Mouse (Mus musculus) erythroblast, adult 5-6 weeks (primary cell): ENCODE results near the gene Rad50. TPM values are rescaled to one million over a fixed set of nuclear protein-coding genes. Genes with fewer than 3 reads are reported as not detected.

ENCODE experiments used
- ATAC-seq: replicated peaks from 2 replicates; pipeline ENCODE4 v1.8.0; 2016; ENCODE audit warnings: moderate number of reproducible peaks, mild to moderate bottlenecking, moderate TSS enrichment, inconsistent platforms; ENCODE audit not compliant: poor library complexity, low FRiP score, severe bottlenecking
- total RNA-seq, 2 experiments: library from RNA; stranded (forward) in 1 of 2; stranded (reverse) in 1 of 2; fragments of 150-400 nt in 1 of 2; fragments of 200-764, 138-1000 nt in 1 of 2; gene quantifications; 2 replicates each; pipeline versions ENCODE4 v1.2.3 to v1.2.4; 2015 to 2017; ENCODE audit warnings: low replicate concordance in 2 of 2

Gene Rad50
- total RNA-seq, 2 experiments from 2014 or later = 12.3 to 14.2 TPM

DNA sequence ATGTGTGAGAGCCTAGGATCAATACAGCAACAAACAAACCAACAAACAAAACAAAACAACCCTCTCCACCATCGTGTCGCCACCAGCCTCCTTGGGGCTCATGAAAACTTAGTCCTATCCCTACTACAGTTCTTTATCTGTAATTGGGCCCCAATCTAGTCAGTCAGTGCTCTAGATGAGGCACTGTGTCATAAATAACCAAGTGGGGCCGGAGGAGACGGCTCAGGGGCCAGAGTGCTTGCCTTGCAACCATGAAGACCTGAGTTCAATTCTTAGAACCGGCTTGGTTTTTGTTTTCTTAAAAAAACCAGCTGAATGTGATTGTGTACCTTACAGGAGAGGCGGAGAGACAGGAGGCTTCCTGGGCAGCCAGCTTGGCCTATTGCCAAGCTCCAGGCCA, 91.9 kb downstream of the Rad50 start:
- ATAC-seq = no peak

DNA sequence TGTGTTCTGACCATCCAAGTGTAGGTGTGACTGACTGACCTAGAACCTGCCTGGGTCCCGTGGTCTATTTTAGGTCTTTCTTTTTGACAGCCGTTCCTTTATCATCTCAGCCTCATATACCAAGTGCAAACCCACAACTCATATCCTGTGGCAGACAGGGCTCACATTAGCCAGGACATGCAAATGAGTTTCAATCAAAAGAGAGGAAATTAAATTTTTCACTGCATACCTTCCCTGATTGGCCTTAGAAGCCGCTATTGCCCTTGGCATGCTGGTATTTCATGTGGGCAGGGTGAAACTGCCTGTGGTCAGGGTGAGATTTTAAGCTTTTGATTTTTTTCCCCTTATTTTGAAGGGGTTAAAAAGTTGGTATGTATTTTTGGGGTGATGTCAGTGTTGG, 97.4 kb downstream of the Rad50 start:
- ATAC-seq = no peak

- no peak for ATAC-seq
Observed at GRCm38 (mm10) chr11:53609231-53609630, 97.9 kb downstream of the Rad50 start.

DNA sequence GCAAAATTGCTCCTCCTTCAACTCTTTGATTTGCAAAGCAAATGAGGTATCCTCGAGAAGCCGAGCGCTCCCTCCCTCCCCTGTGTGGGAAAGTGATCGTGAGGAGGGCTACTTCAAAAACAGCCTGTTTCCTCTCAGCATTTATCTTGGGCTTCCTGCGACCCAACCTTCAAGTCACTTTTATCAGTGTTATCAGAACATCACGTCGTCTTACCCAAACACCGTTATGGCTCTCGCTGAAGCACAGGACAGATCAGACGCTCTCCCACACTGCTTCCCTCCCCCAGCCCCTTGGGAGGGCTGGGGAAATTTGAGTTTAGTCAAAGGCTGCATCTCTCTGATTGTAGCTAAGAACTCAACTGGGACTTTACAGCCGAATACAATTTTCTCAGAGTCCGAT, 101.5 kb downstream of the Rad50 start:
- no peak for ATAC-seq

DNA sequence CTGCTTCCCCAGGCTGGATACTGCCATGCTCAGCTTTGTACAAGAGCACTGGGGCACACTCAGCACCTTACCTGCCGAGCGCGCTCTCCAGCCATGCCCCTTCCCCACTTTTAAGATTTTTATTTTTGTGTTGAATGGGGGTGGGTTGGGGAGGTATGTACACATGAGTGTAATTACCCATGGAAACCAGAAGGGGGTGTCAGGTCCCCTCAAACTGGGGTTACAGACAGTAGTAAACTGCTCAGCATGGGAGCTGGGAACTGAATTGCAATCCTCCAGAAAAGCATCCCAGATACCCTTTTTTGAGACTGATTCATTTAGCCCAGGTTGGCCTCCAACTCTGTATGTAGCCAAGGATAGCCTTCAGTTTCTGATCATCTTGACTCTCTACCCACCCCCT, 102.1 kb downstream of the Rad50 start:
- no peak for ATAC-seq

Other genes starting within 250 kb of the Rad50 start
- not detected in 2 replicates for gene Gm9837, start 236.8 kb downstream of the Rad50 start, total RNA-seq (2015; ENCODE audit: low replicate concordance)
- gene Gm9837, start 236.8 kb downstream of the Rad50 start, total RNA-seq (2017; ENCODE audit: low replicate concordance) = not detected in 2 replicates
- gene Gm9945, start 227.2 kb downstream of the Rad50 start, total RNA-seq (2015; ENCODE audit: low replicate concordance) = 2.3 and 2.5 TPM in 2 replicates
- 5.2 and 6.7 TPM in 2 replicates for gene Gm9945, start 227.2 kb downstream of the Rad50 start, total RNA-seq (2017; ENCODE audit: low replicate concordance)
- gene Sowaha, start 227.0 kb downstream of the Rad50 start, total RNA-seq (2015; ENCODE audit: low replicate concordance) = 178 and 210 TPM in 2 replicates
- 298 and 357 TPM in 2 replicates for gene Sowaha, start 227.0 kb downstream of the Rad50 start, total RNA-seq (2017; ENCODE audit: low replicate concordance)
- 28.1 and 29.9 TPM in 2 replicates for gene Sept8, start 188.1 kb downstream of the Rad50 start, total RNA-seq (2015; ENCODE audit: low replicate concordance)
- 31.2 and 60.5 TPM in 2 replicates for gene Sept8, start 188.1 kb downstream of the Rad50 start, total RNA-seq (2017; ENCODE audit: low replicate concordance)
- 1.3 and 4.4 TPM in 2 replicates for gene Kif3a, start 139.9 kb downstream of the Rad50 start, total RNA-seq (2015; ENCODE audit: low replicate concordance)
- gene Kif3a, start 139.9 kb downstream of the Rad50 start, total RNA-seq (2017; ENCODE audit: low replicate concordance) = 2.8 and 5.2 TPM in 2 replicates
- not detected in 2 replicates for gene Il4, start 88.7 kb downstream of the Rad50 start, total RNA-seq (2015; ENCODE audit: low replicate concordance)
- 1.1 TPM in 1 of 2 replicates, not detected in the other for gene Il4, start 88.7 kb downstream of the Rad50 start, total RNA-seq (2017; ENCODE audit: low replicate concordance)
- gene Il13, start 72.6 kb downstream of the Rad50 start, total RNA-seq (2015; ENCODE audit: low replicate concordance) = not detected in 2 replicates
- not detected in 2 replicates for gene Il13, start 72.6 kb downstream of the Rad50 start, total RNA-seq (2017; ENCODE audit: low replicate concordance)
- gene Il5, start 13.5 kb upstream of the Rad50 start, total RNA-seq (2015; ENCODE audit: low replicate concordance) = not detected in 2 replicates
- gene Il5, start 13.5 kb upstream of the Rad50 start, total RNA-seq (2017; ENCODE audit: low replicate concordance) = not detected in 2 replicates
- 8.8 and 17.8 TPM in 2 replicates for gene Irf1, start 62.7 kb upstream of the Rad50 start, total RNA-seq (2015; ENCODE audit: low replicate concordance)
- gene Irf1, start 62.7 kb upstream of the Rad50 start, total RNA-seq (2017; ENCODE audit: low replicate concordance) = 15.9 and 22.7 TPM in 2 replicates
- gene Gm17334, start 65.9 kb upstream of the Rad50 start, total RNA-seq (2015; ENCODE audit: low replicate concordance) = not detected in 2 replicates
- gene Gm17334, start 65.9 kb upstream of the Rad50 start, total RNA-seq (2017; ENCODE audit: low replicate concordance) = not detected in 2 replicates
- gene Gm12216, start 151.9 kb upstream of the Rad50 start, total RNA-seq (2015; ENCODE audit: low replicate concordance) = not detected in 2 replicates
- 0.17 TPM in 1 of 2 replicates, not detected in the other for gene Gm12216, start 151.9 kb upstream of the Rad50 start, total RNA-seq (2017; ENCODE audit: low replicate concordance)
- 2.1 and 2.7 TPM in 2 replicates for gene Slc22a5, start 184.3 kb upstream of the Rad50 start, total RNA-seq (2015; ENCODE audit: low replicate concordance)
- 2.0 and 2.4 TPM in 2 replicates for gene Slc22a5, start 184.3 kb upstream of the Rad50 start, total RNA-seq (2017; ENCODE audit: low replicate concordance)